Mouse (Mus musculus): ENCODE measurements around the gene Clk1.
"Not testable (repeated sequence)": the region's sequence is repeated elsewhere in the genome, so short reads cannot be mapped to it uniquely, and the experiment has no call there.

Clk1 gene

GRCm38 (mm10) chr1:58403745-58404144 lies 20.1 kb downstream of the Clk1 start:
- DNase-seq, result no peak

GRCm38 (mm10) chr1:58401396-58401795 lies 22.5 kb downstream of the Clk1 start:
- no peak for DNase-seq

GRCm38 (mm10) chr1:58397731-58398130 lies 26.1 kb downstream of the Clk1 start:
- DNase-seq, result no peak

GRCm38 (mm10) chr1:58396179-58396578 lies 27.7 kb downstream of the Clk1 start:
- DNase-seq, result no peak

DNA sequence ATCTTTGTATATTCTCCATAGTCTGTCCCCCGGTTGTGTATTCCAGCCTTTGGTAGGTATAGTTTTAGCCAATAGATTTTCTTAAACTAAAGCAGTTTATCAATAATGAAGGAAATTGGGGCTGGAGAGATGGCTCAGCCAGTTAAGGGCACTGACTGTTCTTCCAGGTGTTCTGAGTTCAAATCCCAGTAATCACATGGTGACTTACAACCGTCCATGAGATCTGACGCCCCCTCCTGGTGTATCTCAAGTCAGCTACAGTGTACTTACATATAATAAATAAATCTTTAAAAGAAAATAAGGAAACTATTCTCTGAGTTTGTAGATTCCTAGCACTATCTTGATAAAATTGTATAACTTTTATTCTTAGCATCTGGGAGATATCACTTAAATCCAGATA lies 28.5 kb downstream of the Clk1 start:
- DNase-seq, result no peak

- peak; percentile 32 for DNase-seq
Measured at GRCm38 (mm10) chr1:58393284-58394195, 30.3 kb downstream of the Clk1 start.

GRCm38 (mm10) chr1:58392652-58393283 lies 31.1 kb downstream of the Clk1 start, which contains the start of gene Bzw1:
Bzw1 (plus strand) TSS chr1:58392898.
- peak; percentile 92 for DNase-seq

DNA sequence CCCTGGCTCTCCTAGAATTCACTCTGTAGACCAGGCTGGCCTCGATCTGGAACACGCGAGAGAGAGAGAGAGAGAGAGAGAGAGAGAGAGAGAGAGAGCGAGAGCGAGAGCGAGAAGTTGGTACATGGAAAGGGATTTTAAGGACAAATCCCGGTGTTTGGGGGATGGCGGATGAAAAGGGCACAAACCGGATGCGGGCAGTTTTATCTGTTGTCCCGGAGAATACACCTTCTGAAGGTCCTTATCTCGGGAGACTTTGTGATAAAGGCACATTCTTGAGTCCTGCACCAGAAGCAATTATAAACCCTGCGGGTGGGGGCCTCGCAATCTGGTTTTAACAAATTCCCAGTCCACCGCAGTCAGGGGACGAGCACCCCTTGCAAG lies 31.6 kb downstream of the Clk1 start:
- DNase-seq, result no peak

GRCm38 (mm10) chr1:58391421-58392267 lies 32.2 kb downstream of the Clk1 start:
- no peak for DNase-seq

DNA sequence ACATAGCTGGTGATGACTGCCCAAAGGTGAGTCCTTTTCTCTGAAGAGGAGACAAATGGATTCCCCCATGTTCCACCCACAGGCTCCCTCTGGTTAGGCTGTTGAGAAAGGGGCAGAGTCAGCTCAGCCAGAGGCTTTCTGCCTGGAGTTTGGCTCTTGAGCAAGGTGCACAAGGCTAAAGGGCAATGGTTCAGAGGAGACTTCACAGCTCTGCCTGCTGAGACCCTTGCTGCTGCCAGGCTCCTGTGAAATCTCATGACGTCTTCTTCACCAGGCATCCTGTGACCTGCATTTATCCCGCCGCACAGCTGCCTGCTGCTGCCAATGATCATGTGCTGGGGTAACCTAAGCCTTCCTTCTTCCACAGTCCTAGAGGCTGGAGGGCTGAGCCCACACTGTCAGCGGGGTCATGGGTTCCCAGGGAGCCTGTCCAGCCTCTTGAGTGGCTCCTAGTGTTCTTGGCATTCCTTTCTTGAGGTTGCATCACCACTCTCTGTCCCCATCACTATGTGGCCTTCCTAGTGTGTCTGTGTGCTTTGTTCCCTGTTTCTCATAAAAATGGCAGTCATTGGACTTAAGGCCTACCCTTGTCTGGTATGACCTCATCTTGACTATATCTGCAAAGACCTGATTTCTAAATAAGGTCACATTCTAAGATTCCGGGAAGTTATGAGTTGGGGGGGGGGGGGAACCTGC lies 41.1 kb downstream of the Clk1 start:
- DNase-seq, result no peak

- DNase-seq, result no peak
Measured at GRCm38 (mm10) chr1:58375574-58376147, 48.2 kb downstream of the Clk1 start.

GRCm38 (mm10) chr1:58374266-58374665 lies 49.6 kb downstream of the Clk1 start:
- DNase-seq, result not testable (repeated sequence)

- DNase-seq, result no peak
Measured at GRCm38 (mm10) chr1:58369716-58370115, 54.1 kb downstream of the Clk1 start.

GRCm38 (mm10) chr1:58366737-58367471 lies 57.0 kb downstream of the Clk1 start:
- no peak for DNase-seq

DNA sequence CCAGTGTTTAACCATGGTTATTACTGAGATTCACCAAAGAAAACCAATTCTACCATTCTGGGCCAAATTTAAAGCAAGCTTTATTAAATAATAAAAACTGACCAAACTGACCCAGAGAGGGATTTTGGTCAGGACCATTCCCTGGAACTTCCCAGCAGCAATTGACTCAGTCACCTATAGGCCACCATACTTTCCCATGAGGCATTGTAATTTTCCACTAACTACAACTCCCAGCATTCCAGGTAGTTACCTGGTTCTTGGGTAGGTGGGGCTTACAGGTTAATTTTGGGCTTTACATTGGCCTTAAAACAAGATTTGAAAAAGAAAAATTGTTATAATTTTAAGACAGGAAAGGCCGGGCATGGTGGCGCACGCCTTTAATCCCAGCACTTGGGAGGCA lies 58.0 kb downstream of the Clk1 start:
- DNase-seq, result no peak

DNA sequence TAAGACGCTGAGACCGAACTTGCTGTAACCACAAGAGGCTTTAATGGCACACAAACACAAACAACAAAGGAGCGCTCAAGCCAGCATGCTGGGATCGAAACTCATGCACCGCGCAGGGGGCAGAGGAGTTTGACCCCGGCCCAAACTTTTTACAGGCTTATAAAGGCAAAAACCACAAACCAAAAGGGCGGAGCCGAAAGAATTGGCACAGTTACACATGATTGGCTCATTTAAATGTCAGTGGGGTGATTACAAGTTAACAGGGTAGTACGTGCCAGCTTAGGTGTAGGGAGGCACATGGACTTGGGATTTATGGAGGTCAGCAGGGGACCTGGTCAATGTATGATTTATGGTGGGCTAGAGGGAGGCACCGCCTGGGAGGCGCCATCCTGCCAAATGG lies 59.3 kb downstream of the Clk1 start:
- no peak for DNase-seq

- no peak for DNase-seq
Measured at GRCm38 (mm10) chr1:58362296-58362695, 61.6 kb downstream of the Clk1 start.
